Mouse (Mus musculus): ENCODE results near the gene Mindy4.

GRCm38 (mm10) chr6:55332773-55333109 lies 129.6 kb downstream of the Mindy4 start:
- no peak for TF ChIP-seq CTCF (IDR thresholded peaks at IDR 0.05; ENCODE audit: borderline replicate concordance, insufficient read depth, low read depth, low read length)
- no peak for TF ChIP-seq POLR2A (IDR thresholded peaks at IDR 0.05; ENCODE audit: borderline replicate concordance, insufficient read depth, low read length)
